Mouse (Mus musculus): ENCODE data around the gene Dapk1.

- TF ChIP-seq POLR2A (IDR thresholded peaks at IDR 0.05; ENCODE audit: insufficient read depth, low read length) (no peak), CTCF (IDR thresholded peaks at IDR 0.05; ENCODE audit: low read depth, low read length) (no peak)
Observed at GRCm38 (mm10) chr13:60747201-60747600, 145.5 kb downstream of the Dapk1 start.

All from ES-Bruce4 (cell line).